Mouse (Mus musculus): ENCODE results near the gene Ep300.
"Not testable (repeated sequence)": the region's sequence is repeated elsewhere in the genome, so short reads cannot be mapped to it uniquely, and the experiment has no call there.

Gene Ep300

DNA sequence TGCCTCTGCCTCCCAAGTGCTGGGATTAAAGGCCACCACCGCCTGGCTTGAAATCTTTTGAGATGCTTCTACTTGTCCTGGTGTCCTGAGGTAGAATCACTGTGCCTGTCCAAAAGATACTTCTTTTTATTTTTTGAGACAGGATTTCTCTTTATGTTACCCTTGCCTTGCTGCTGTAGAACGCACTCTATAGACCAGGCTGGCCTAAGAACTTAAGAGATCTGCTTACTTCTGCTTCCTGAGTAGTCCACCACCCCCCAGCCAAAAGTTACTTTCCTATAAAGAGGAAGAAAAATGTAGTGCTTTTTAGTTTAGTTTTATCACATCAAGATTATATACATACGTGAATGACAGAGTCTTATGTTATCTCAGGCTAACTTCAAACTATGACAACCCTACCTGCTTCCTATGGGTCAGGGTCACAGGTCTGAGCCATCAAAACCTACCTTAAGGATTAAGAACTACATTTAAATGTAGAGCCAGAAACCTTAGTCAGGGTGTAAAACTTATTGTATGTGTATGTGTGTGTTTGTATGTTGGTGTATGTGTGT is 9.1 kb downstream of the Ep300 start:
- DNase-seq (ENCODE audit: extremely low spot score) = no peak

DNA sequence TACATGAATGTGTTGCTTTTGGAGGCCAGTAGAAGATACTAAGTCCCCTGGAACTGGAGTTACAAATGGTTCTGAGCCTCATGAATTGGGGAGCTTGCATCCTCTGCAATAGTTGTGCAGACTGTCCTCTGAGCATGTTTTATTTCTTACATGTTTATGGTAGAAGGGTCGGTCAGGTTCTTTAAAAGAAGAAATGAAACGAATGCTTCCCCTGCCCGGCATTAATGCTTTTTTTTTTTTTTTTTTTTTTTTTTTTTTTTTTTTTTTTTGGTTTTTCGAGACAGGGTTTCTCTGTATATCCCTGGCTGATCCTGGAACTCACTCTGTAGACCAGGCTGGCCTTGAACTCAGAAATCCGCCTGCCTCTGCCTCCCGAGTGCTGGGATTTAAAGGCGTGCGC is 13.6 kb downstream of the Ep300 start:
- not testable (repeated sequence) for DNase-seq (ENCODE audit: extremely low spot score)

GRCm38 (mm10) chr15:81605241-81605640 is 20.1 kb downstream of the Ep300 start:
- no peak for DNase-seq (ENCODE audit: extremely low spot score)

- DNase-seq (ENCODE audit: extremely low spot score) = peak; percentile 16
Observed at GRCm38 (mm10) chr15:81606634-81607033, 21.5 kb downstream of the Ep300 start.

DNA sequence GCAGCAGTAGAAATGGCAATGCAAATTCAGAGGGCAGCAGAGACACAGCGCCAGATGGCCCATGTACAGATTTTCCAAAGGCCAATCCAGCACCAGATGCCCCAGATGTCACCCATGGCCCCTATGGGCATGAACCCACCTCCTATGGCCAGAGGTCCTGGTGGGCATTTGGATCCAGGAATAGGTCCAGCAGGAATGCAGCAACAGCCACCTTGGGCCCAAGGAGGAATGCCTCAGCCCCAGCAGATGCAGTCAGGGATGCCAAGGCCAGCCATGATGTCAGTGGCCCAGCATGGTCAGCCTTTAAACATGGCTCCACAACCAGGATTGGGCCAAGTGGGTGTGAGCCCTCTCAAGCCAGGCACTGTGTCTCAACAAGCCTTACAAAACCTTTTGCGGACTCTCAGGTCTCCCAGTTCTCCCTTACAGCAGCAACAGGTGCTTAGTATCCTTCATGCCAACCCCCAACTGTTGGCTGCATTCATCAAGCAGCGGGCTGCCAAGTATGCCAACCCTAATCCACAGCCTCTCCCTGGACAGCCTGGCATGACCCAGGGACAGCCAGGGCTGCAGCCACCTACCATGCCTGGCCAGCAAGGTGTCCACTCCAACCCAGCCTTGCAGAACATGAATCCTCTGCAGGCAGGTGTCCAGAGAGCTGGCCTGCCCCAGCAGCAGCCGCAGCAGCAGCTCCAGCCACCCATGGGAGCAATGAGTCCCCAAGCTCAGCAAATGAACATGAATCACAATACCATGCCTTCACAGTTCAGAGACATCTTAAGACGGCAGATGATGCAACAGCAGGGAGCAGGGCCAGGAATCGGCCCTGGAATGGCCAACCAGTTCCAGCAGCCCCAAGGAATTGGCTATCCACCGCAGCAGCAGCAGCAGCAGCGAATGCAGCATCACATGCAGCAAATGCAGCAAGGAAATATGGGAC is 64.6 kb downstream of the Ep300 start:
- DNase-seq (ENCODE audit: extremely low spot score) = no peak

- no peak for DNase-seq (ENCODE audit: extremely low spot score)
Observed at GRCm38 (mm10) chr15:81650636-81651035, 65.5 kb downstream of the Ep300 start.

DNA sequence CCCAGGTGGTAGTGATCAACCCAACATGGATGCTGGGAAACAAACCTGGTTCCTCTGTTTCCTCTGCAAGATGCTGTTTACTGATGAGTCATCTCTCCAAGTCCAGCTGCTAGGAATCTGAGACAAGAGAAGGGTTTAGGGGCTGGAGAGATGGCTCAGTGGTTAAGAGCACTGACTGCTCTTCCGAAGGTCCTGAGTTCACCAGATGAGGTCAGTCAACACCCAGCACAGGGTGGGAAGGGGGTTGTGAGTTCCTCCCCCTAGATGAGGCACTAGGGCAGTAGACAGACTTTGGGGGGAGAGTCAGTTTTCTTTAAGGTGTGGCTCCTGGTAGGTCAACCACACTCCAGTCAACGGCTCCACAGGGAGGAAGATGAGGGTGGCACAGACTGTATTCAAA is 76.5 kb downstream of the Ep300 start:
- no peak for DNase-seq (ENCODE audit: extremely low spot score)

DNA sequence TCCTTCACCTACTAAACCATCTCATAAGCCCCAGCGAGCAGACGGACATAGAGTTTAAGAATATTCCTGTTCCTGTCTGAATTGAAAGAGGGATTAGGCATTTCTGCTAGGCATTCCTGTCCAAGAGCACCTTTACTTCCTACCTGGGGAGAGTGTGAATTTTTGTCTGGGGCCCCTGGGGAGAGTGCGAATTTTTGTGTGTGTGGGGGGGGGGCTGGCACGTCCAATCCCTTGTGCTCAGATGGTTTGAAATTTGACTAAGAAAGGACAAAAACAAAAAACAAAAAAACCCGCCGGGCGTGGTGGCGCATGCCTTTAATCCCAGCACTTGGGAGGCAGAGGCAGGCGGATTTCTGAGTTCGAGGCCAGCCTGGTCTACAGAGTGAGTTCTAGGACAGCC is 78.1 kb downstream of the Ep300 start:
- DNase-seq (ENCODE audit: extremely low spot score) = no peak

DNA sequence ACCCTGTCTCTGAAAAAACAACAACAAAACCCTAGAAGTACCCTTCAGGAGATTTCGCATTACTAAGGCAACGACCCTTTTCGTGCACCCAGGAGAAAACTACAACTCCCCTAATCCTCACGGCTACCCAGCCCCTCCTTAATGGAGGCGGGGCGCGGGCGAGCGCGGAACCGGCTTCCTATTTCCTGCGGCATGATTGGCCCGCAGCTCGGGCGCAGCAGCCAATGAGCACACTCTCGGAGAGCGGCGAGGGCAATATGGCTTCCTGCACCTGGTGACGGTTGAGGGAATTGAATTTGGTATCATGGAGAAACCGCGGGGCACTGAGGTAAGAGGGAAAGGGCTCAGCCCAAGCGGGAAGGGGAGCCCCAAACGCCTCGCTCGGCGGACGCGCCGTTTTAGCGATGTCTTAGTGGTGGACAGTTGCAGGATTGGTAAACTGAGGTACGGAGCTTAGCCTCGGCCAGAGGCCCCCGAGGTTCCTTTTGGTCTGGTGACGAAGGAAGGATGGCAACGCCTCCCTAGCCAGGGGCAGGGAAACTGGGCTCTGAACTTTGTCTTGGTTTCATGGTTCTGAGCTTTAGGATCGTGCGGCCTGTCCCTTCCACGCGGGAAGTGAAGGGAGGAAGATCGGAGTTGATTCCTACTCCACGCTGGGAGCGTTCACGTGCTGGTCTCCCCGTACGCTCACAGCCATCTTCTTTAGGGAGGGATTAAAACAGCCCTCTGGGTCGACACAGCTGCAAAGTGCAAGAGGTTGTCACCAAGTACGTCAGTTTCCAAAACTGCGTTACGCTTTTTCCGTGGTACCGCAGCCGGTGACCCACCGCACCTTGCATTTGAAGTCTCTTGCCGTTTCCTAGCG is 78.8 kb downstream of the Ep300 start, which contains the start of gene L3mbtl2:
L3mbtl2 (plus strand) TSS at position 193 of the 865 bp plus-strand sequence.
- DNase-seq (ENCODE audit: extremely low spot score) = peak; percentile 89

DNA sequence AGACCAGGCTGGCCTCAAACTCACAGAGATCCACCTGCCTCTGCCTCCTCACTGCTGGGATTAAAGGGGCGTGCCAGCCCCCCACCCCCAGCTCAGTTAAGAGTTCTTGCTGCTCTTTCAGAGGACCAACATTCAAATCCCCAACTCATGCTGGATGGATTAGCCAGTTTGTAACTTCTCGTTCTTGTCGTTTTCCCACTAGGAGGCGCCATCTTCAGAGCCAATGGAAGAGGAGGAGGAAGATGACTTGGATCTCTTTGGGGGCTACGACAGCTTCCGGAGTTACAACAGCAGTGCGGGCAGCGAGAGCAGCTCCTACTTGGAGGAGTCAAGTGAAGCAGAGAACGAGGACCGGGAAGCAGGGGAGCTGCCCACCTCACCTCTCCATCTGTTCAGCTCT is 81.8 kb downstream of the Ep300 start:
- DNase-seq (ENCODE audit: extremely low spot score) = no peak

GRCm38 (mm10) chr15:81670231-81670640 is 85.1 kb downstream of the Ep300 start:
- peak; percentile 43 for DNase-seq (ENCODE audit: extremely low spot score)

- no peak for DNase-seq (ENCODE audit: extremely low spot score)
Observed at GRCm38 (mm10) chr15:81676637-81677036, 91.5 kb downstream of the Ep300 start.

DNA sequence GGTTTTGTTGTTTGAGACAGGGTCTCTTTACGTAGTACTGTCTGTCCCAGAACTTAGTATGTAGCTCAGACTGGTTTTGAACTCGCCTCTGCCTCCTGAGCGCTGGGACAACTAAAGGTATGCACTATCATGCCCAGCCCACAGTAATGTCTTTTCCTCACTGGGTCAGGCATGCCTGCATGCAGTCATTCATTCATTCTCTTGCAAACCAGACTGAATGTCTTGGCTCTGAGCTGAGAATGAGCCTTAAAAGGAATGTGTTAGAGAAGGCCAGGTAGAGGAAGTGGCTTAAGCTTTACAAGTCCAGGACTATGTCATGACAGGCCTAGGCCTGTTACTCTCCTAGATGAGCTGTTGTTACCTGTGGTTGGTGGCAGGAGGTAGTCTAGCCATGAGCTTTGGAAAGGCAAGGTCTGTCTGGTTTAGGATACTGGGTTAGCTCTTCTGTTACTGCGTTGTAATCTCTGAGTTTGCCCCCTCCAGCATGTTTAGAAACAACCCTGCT is 95.2 kb downstream of the Ep300 start:
- no peak for DNase-seq (ENCODE audit: extremely low spot score)

GRCm38 (mm10) chr15:81693366-81693966 is 108.3 kb downstream of the Ep300 start:
- DNase-seq (ENCODE audit: extremely low spot score) = no peak

GRCm38 (mm10) chr15:81693967-81694881 is 109.1 kb downstream of the Ep300 start:
- peak; percentile 84 for DNase-seq (ENCODE audit: extremely low spot score)

- no peak for DNase-seq (ENCODE audit: extremely low spot score)
Observed at GRCm38 (mm10) chr15:81694891-81695290, 109.7 kb downstream of the Ep300 start.

- no peak for DNase-seq (ENCODE audit: extremely low spot score)
Observed at GRCm38 (mm10) chr15:81697175-81697574, 112.0 kb downstream of the Ep300 start, which contains the start of gene Chadl. TSS of gene Chadl (minus strand) at chr15:81697287.

DNA sequence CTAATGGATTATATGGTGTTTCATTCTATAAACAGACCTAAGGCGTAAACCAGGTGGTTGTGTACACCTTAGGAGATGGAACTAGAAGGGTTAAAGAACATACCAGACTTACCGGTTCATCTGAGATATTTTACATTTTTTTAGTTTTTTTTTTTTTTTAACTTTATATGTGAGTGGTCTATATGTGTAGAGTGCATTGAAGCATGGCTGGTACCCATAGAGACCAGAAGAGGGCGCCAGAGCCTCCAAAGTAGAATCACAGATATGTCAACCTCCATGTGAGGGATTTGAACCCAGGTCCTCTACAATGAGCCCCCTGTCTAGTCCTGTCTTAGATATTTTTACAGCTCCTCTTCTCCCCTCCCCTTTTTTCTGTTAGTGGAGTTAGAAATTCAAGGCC is 112.7 kb downstream of the Ep300 start:
- DNase-seq (ENCODE audit: extremely low spot score) = no peak

GRCm38 (mm10) chr15:81698532-81698931 is 113.4 kb downstream of the Ep300 start:
- DNase-seq (ENCODE audit: extremely low spot score) = no peak

GRCm38 (mm10) chr15:81700161-81700560 is 115.0 kb downstream of the Ep300 start:
- no peak for DNase-seq (ENCODE audit: extremely low spot score)

Measured in embryo, embryonic 9.5 days (tissue).